In genomic region chr9:16257241-16257840, GRCm38 (mm10) we compare ENCODE assay signal across 19 mouse cellular contexts.
DNase-seq lines count a peak whose midpoint lies in the region; ATAC-seq lines count a peak whose summit lies in the region.
"Had no signal": no experiment of that assay in that cellular context is flagged by ENCODE, and none has a peak within 500 bp of the region (broad histone marks: within the 10 kb centered on the region; RNA-seq: fewer than 3 reads in every experiment).

No protein-coding gene starts in this region.

- H3K4me2 ChIP-seq in forebrain, embryonic 11.5 days (ENCODE audit: low read depth, low read length, severe bottlenecking): no peak overlapping the region
- H3K4me2 ChIP-seq in forebrain, embryonic 15.5 days (replicated peaks): no peak overlapping the region
- no peak overlapping the region for H3K4me2 ChIP-seq in hindbrain, embryonic 16.5 days (ENCODE audit: low read length)
- H3K4me2 ChIP-seq in neural tube, embryonic 14.5 days (ENCODE audit: low read depth, low read length): no peak overlapping the region
- H3K4me2 ChIP-seq: embryonic facial prominence, embryonic 12.5 days had no signal

- peak; percentile 52 for DNase-seq in forebrain, embryonic 11.5 days (ENCODE audit: low spot score)
- no peak for DNase-seq in forebrain, embryonic 10.5 days (ENCODE audit: extremely low spot score, low spot score)
- no peak for DNase-seq in natural killer cell, adult 2 months (ENCODE audit: low spot score in 2 of 2)
- DNase-seq in gastrocnemius, adult 18-20 months (ENCODE audit: low spot score): no peak
- no peak for DNase-seq in adrenal gland, postnatal 36 days
- DNase-seq: adrenal gland, adult 2 months; cerebellum, adult 18-20 months; cerebellum, postnatal 36 days; gastrocnemius, postnatal 10 days; heart, adult 18-20 months; kidney, adult 8-10 months; kidney, postnatal 36 days; lung, postnatal 14 days; thymus, adult 18-20 months had no signal

- H3K27me3 ChIP-seq in forebrain, embryonic 11.5 days (ENCODE audit: control insufficient read depth, insufficient read depth, low read length): no peaks in the 10 kb centered on the region
- H3K27me3 ChIP-seq in forebrain, embryonic 10.5 days (ENCODE audit: poor library complexity, severe bottlenecking): no peaks in the 10 kb centered on the region
- H3K27me3 ChIP-seq in forebrain, embryonic 15.5 days: no peaks in the 10 kb centered on the region
- H3K27me3 ChIP-seq in hindbrain, embryonic 16.5 days (replicated peaks; ENCODE audit: control insufficient read depth, insufficient read depth, low read length): no peaks in the 10 kb centered on the region
- H3K27me3 ChIP-seq in neural tube, embryonic 14.5 days (ENCODE audit: control insufficient read depth, insufficient read depth, low read length): no peaks in the 10 kb centered on the region
- H3K27me3 ChIP-seq: embryonic facial prominence, embryonic 12.5 days; megakaryocyte, embryonic 14.5 days had no signal

- H3K27ac ChIP-seq in forebrain, embryonic 11.5 days (ENCODE audit: low read depth, low read length): no peak overlapping the region
- no peak overlapping the region for H3K27ac ChIP-seq in forebrain, embryonic 10.5 days
- H3K27ac ChIP-seq in forebrain, embryonic 15.5 days (replicated peaks): no peak overlapping the region
- no peak overlapping the region for H3K27ac ChIP-seq in hindbrain, embryonic 16.5 days (ENCODE audit: low read depth, low read length)
- no peak overlapping the region for H3K27ac ChIP-seq in neural tube, embryonic 14.5 days (ENCODE audit: low read depth, low read length)
- H3K27ac ChIP-seq: embryonic facial prominence, embryonic 12.5 days had no signal

- H3K9me3 ChIP-seq in forebrain, embryonic 11.5 days (ENCODE audit: control insufficient read depth, low read length): no peaks in the 10 kb centered on the region
- no peaks in the 10 kb centered on the region for H3K9me3 ChIP-seq in forebrain, embryonic 10.5 days
- no peaks in the 10 kb centered on the region for H3K9me3 ChIP-seq in forebrain, embryonic 15.5 days
- no peaks in the 10 kb centered on the region for H3K9me3 ChIP-seq in hindbrain, embryonic 16.5 days (ENCODE audit: control insufficient read depth, low read length)
- no peaks in the 10 kb centered on the region for H3K9me3 ChIP-seq in neural tube, embryonic 14.5 days (ENCODE audit: control insufficient read depth, low read length)
- H3K9me3 ChIP-seq: embryonic facial prominence, embryonic 12.5 days; megakaryocyte, embryonic 14.5 days had no signal

- H3K4me3 ChIP-seq in forebrain, embryonic 11.5 days (ENCODE audit: low read depth, low read length): no peak overlapping the region
- no peak overlapping the region for H3K4me3 ChIP-seq in forebrain, embryonic 10.5 days
- no peak overlapping the region for H3K4me3 ChIP-seq in forebrain, embryonic 15.5 days
- H3K4me3 ChIP-seq in hindbrain, embryonic 16.5 days (ENCODE audit: low read length): no peak overlapping the region
- H3K4me3 ChIP-seq in neural tube, embryonic 14.5 days (ENCODE audit: low read depth, low read length): no peak overlapping the region
- H3K4me3 ChIP-seq: embryonic facial prominence, embryonic 12.5 days; megakaryocyte, embryonic 14.5 days had no signal

- 21% methylated on average over 3 of the region's 3 CpGs for WGBS in forebrain, embryonic 11.5 days
- WGBS in forebrain, embryonic 10.5 days: 42% methylated on average over 3 of the region's 3 CpGs
- WGBS in forebrain, embryonic 15.5 days: 15% methylated on average over 3 of the region's 3 CpGs
- WGBS in hindbrain, embryonic 16.5 days: 27% methylated on average over 3 of the region's 3 CpGs
- WGBS in neural tube, embryonic 14.5 days: 13% methylated on average over 3 of the region's 3 CpGs

- no peaks in the 10 kb centered on the region for H3K36me3 ChIP-seq in forebrain, embryonic 11.5 days (ENCODE audit: control insufficient read depth, insufficient read depth, low read length)
- no peaks in the 10 kb centered on the region for H3K36me3 ChIP-seq in forebrain, embryonic 10.5 days (replicated peaks)
- no peaks in the 10 kb centered on the region for H3K36me3 ChIP-seq in forebrain, embryonic 15.5 days
- no peaks in the 10 kb centered on the region for H3K36me3 ChIP-seq in hindbrain, embryonic 16.5 days (ENCODE audit: control insufficient read depth, insufficient read depth, low read length)
- H3K36me3 ChIP-seq in neural tube, embryonic 14.5 days (ENCODE audit: control insufficient read depth, insufficient read depth, low read length): no peaks in the 10 kb centered on the region
- H3K36me3 ChIP-seq: embryonic facial prominence, embryonic 12.5 days had no signal

- ATAC-seq in forebrain, embryonic 11.5 days (replicated peaks; ENCODE audit: low FRiP score): peak; percentile 92
- peak; percentile 68 for ATAC-seq in forebrain, embryonic 15.5 days (replicated peaks)
- ATAC-seq in hindbrain, embryonic 16.5 days: peak; percentile 67
- peak; percentile 76 for ATAC-seq in neural tube, embryonic 14.5 days (ENCODE audit: low read depth)

- peaks cover 6% of the 10 kb centered on the region for H3K4me1 ChIP-seq in forebrain, embryonic 11.5 days (replicated peaks; ENCODE audit: control insufficient read depth, insufficient read depth, low read length)
- H3K4me1 ChIP-seq in forebrain, embryonic 10.5 days: peaks cover 25% of the 10 kb centered on the region
- peaks cover 30% of the 10 kb centered on the region for H3K4me1 ChIP-seq in forebrain, embryonic 15.5 days
- H3K4me1 ChIP-seq in hindbrain, embryonic 16.5 days (ENCODE audit: control insufficient read depth, insufficient read depth, low read depth, low read length): peaks cover 11% of the 10 kb centered on the region
- H3K4me1 ChIP-seq in neural tube, embryonic 14.5 days (ENCODE audit: control insufficient read depth, insufficient read depth, low read length): peaks cover 27% of the 10 kb centered on the region
- H3K4me1 ChIP-seq: embryonic facial prominence, embryonic 12.5 days had no signal

- no peak overlapping the region for H3K9ac ChIP-seq in forebrain, embryonic 11.5 days (ENCODE audit: low read length)
- no peak overlapping the region for H3K9ac ChIP-seq in forebrain, embryonic 15.5 days (replicated peaks)
- H3K9ac ChIP-seq in hindbrain, embryonic 16.5 days (ENCODE audit: low read depth, low read length): no peak overlapping the region
- no peak overlapping the region for H3K9ac ChIP-seq in neural tube, embryonic 14.5 days (replicated peaks; ENCODE audit: low read depth, low read length)
- H3K9ac ChIP-seq: embryonic facial prominence, embryonic 12.5 days had no signal
